Mouse (Mus musculus) kidney, postnatal 25 days (tissue): ENCODE measurements around the gene Btg1-ps2.
"Not testable (repeated sequence)": the region's sequence is repeated elsewhere in the genome, so short reads cannot be mapped to it uniquely, and the experiment has no call there.

ENCODE experiments used
- DNase-seq, 2 experiments: peaks; one replicate each; pipeline ENCODE4 v3.0.0; 2021; ENCODE audit warnings: mixed read lengths in 2 of 2

Gene Btg1-ps2

DNA sequence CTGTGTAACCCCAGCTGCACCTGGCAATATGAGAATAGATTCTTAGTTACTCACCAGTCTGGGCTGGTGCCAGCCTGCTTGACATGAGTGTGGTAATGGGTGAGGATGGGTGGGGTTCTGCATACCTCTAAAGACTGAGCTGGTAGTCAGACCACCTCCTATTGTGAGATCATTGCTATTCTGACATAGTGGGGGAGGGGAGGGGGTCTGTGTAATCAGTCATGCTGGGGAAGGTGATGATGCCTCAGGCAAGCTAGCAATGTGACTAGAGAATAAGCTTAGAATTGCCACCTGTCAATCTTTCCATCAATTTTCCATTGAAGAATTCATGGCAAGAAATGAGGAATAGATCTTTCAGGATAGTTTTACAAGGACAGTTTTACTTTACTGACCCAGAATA lies at the start of gene Btg1-ps2:
Btg1-ps2 (minus strand) TSS at position 101 of the 400 bp plus-strand sequence.
- DNase-seq, result not testable (repeated sequence)

DNA sequence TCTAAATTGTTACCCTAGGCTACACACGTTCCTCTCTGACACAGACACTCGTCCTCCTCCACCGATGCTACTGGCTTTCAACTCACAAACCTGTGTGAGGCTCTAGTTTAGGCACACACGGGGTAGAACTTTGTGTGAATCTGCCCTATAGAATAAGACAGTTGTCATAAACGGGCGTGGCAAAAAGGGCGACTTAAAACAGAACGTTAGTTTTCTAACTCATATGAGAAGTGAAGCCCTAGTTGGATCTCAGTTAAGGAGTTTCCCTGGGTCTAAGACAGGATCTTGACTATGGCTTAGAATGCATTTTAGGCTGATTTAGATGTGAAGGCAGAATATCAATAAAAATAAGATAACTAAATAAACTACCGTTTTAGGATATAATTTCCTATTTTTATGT lies 42.1 kb upstream of the Btg1-ps2 start, which contains the start of gene Rhox11:
Rhox11 (minus strand) TSS at position 101 of the 400 bp plus-strand sequence.
- no peak for DNase-seq

- DNase-seq, result peak; percentile 49 to 64
Measured at GRCm38 (mm10) chrX:38084226-38084625, 41.3 kb upstream of the Btg1-ps2 start.

DNA sequence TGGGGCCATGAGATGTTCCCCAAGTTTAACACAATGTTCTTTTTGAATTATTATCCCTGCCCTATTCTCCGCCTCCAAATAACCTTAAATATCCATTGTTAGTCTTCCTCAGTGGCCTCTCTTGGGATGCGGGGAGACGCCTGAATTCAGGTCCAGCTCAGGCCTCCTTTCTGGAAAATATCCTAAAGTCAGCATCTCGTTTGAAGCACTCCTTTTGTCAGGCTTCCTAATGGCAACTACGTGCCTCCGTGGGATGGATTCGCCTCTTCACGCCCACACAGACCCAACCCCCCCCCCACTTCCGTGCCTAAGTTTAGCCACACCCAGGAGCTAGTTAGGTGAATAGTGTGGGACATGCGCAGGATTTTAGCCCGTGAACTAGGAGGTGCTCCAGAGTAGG lies 23.3 kb upstream of the Btg1-ps2 start, which contains the start of gene Rhox10:
Rhox10 (plus strand) TSS at position 301 of the 400 bp plus-strand sequence.
- DNase-seq, result no peak

DNA sequence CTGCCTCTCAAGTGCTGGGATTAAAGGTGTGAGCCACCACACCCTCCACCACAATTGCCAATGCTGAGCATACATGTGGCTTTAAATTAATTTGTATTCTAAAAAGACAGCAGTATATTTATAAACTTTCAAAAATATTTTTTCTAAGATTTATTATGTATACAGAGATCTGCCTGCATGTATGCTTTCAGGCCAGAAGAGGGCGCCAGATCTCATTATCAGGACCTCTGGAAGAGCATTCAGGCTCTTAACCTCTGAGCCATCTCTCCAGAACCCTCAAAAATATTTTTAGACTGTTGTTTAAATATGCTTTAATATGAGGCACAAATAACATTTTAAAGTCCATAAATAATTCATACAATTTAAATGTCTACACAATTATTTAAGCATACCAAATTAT lies 18.6 kb upstream of the Btg1-ps2 start:
- peak in 1 of 2 experiments; percentile 2 for DNase-seq

DNA sequence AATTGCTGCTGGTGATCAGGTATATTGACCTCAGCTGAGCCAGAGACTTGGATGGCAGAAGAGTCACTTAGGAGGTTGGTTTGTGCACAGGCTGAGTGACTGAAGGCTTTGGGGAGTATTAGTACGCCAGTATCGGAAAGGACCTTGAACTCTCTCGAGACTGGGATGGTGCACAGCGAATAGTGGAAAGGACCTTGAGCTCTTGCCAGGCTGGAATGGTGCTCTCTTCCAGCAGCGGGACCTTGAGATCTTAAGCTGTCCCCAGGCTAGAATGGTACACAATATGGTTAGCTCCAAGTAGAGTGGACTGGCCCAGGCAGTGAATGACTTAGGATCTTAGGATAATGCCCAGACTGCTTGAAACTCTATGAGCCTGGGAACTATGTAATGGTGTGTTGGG lies 3.2 kb downstream of the Btg1-ps2 start:
- no peak for DNase-seq

DNA sequence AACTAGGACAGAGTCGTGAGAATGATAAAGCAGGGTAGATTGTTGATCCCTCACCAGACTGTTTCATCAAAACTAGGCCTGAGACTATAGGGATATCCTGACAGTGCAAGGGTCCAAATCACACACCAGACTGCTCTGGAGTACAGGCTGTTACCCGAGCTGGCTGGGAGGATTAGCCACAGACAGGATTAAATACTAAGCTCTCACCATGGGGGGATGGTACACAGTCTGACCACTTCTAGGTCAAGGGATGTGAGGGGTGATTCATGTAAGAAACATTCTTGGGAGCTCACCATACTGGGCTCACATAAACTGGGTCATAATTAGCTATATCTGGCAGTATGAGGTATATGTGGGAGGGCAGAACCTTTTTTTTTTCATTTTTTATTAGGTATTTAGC lies 9.1 kb downstream of the Btg1-ps2 start:
- no peak for DNase-seq

GRCm38 (mm10) chrX:38018597-38018996 lies 24.3 kb downstream of the Btg1-ps2 start, which contains the start of gene Btg1-ps1:
Btg1-ps1 (minus strand) TSS chrX:38018815.
- not testable (repeated sequence) for DNase-seq

- DNase-seq, result no peak
Measured at GRCm38 (mm10) chrX:38008756-38009155, 34.2 kb downstream of the Btg1-ps2 start.
